Mouse (Mus musculus) hindbrain, embryonic 12.5 days (tissue): ENCODE data around the gene Syncrip. TPM values are rescaled to one million over a fixed set of nuclear protein-coding genes. Genes with fewer than 3 reads are reported as not detected.
"Not testable (repeated sequence)": the region's sequence is repeated elsewhere in the genome, so short reads cannot be mapped to it uniquely, and the experiment has no call there.

Experiments used
- ATAC-seq: fragments of 200-750 bp; cut with Nextera tagmentation; 2 replicates; pipeline ENCODE4 v1.8.0; 2017; ENCODE audit warnings: moderate TSS enrichment; ENCODE audit not compliant: low FRiP score
- H3K27ac ChIP-seq: fragments of 300-500 bp; sonication (generic); 2 replicates; pipeline ENCODE4 v1.5.1; 2016; ENCODE audit warnings: mild to moderate bottlenecking
- H3K27me3 ChIP-seq: fragments of 300-500 bp; sonication (generic); 2 replicates; pipeline ENCODE4 v1.6.1; 2016; ENCODE audit warnings: mild to moderate bottlenecking
- H3K36me3 ChIP-seq: fragments of 300-500 bp; sonication (generic); 2 replicates; pipeline ENCODE4 v1.6.1; 2016; ENCODE audit warnings: mild to moderate bottlenecking
- H3K4me1 ChIP-seq: fragments of 300-500 bp; sonication (generic); 2 replicates; pipeline ENCODE4 v1.6.1; 2016
- H3K4me2 ChIP-seq: fragments of 300-500 bp; sonication (generic); replicated peaks from 2 replicates; pipeline ENCODE4 v1.6.1; 2016; ENCODE audit warnings: mild to moderate bottlenecking
- H3K4me3 ChIP-seq: fragments of 300-500 bp; sonication (generic); 2 replicates; pipeline ENCODE4 v1.5.1; 2016; ENCODE audit warnings: mild to moderate bottlenecking
- H3K9ac ChIP-seq: fragments of 300-500 bp; sonication (generic); 2 replicates; pipeline ENCODE4 v1.6.1; 2016; ENCODE audit warnings: mild to moderate bottlenecking, moderate library complexity
- H3K9me3 ChIP-seq: fragments of 300-500 bp; sonication (generic); replicated peaks from 2 replicates; pipeline ENCODE4 v1.6.1; 2016; ENCODE audit warnings: mild to moderate bottlenecking
- WGBS: fragments of 180-500 bp; shearing (Covaris S2); methylation state at CpG from one replicate; pipeline ENCODE4 v1.1.7; 2016; 5-methylcytosine and 5-hydroxymethylcytosine counted together
- polyA plus RNA-seq: library from polyadenylated mRNA; unstranded; fragments of >200 nt; fragmentation: Nextera tagmentation; extraction: Ambion mirVana; gene quantifications from 2 replicates; pipeline ENCODE4 v1.2.1, GENCODE M21; 2016

The Syncrip gene
- polyA plus RNA-seq: 119 and 122 TPM in 2 replicates

GRCm38 (mm10) chr9:88482230-88482828 is at the start of gene Syncrip:
TSS of gene Syncrip (minus strand) at chr9:88482574.
- not testable (repeated sequence) for H3K36me3 ChIP-seq, H3K27me3 ChIP-seq, H3K9me3 ChIP-seq
- Histone ChIP-seq H3K9ac (peak within 1 kb of the TSS; percentile 99), H3K4me1 (peaks cover 12% of the 10 kb centered on the region), H3K4me2 (peak within 1 kb of the TSS; percentile 77), H3K27ac (peak within 1 kb of the TSS; percentile 100), H3K4me3 (peak within 1 kb of the TSS; percentile 100)
- WGBS: under 1% methylated on average over 39 of the region's 68 CpGs
- peak; percentile 97 for ATAC-seq

- 84% methylated on average over 5 of the region's 5 CpGs for WGBS
- Histone ChIP-seq H3K36me3 (no peaks in the 10 kb centered on the region), H3K27me3 (no peaks in the 10 kb centered on the region), H3K9me3 (no peaks in the 10 kb centered on the region), H3K4me2 (no peak overlapping the region), H3K4me3 (no peak overlapping the region), H3K9ac (no peak overlapping the region), H3K4me1 (no peaks in the 10 kb centered on the region), H3K27ac (no peak overlapping the region)
- ATAC-seq: no peak
Observed at GRCm38 (mm10) chr9:88529979-88530580, 47.7 kb upstream of the Syncrip start.

DNA sequence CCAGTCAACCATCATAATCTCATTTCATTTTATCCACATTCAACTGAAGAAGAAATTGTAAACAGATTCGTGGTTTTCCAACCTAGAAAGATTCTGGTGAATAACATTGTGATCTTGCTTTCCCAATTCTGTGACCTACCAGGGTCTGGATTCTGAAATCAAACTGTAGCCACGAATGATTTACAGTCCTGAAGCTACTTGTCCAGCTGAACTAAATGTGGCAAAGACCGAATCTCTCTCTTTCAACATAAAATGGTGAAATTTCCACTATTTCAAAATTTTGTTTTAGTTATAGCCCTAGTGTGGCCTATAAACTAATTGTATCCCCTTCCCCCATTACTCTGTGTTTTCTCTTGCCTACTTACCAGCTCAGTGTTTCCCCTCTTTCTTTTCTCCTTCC is 47.2 kb upstream of the Syncrip start:
- Histone ChIP-seq H3K4me1 (no peaks in the 10 kb centered on the region), H3K27ac (no peak overlapping the region), H3K4me3 (no peak overlapping the region), H3K36me3 (no peaks in the 10 kb centered on the region), H3K4me2 (no peak overlapping the region), H3K27me3 (no peaks in the 10 kb centered on the region), H3K9me3 (no peaks in the 10 kb centered on the region), H3K9ac (no peak overlapping the region)
- no peak for ATAC-seq
- WGBS: 88% methylated on average over 3 of the region's 3 CpGs

DNA sequence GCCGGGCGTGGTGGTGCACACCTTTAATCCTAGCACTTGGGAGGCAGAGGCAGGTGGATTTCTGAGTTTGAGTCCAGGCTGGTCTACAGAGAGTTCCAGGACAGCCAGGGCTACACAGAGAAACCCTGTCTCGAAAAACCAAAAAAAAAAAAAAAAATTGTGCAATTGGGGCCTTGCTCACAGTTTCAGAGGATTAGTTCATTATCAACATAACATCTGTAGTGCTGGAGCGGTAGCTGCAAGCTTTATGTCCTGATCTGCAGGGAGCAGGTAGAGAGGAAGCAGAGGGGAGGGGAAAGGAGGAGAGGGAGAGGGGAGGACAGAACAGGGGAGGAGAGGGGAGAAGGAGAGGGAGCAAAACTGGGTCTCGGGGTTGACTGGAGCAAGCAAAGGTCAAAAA is 46.4 kb upstream of the Syncrip start:
- Histone ChIP-seq H3K27me3 (no peaks in the 10 kb centered on the region), H3K9me3 (no peaks in the 10 kb centered on the region), H3K4me2 (no peak overlapping the region), H3K9ac (no peak overlapping the region), H3K4me3 (no peak overlapping the region), H3K36me3 (no peaks in the 10 kb centered on the region), H3K27ac (no peak overlapping the region), H3K4me1 (no peaks in the 10 kb centered on the region)
- no peak for ATAC-seq
- 76% methylated on average over 5 of the region's 5 CpGs for WGBS

DNA sequence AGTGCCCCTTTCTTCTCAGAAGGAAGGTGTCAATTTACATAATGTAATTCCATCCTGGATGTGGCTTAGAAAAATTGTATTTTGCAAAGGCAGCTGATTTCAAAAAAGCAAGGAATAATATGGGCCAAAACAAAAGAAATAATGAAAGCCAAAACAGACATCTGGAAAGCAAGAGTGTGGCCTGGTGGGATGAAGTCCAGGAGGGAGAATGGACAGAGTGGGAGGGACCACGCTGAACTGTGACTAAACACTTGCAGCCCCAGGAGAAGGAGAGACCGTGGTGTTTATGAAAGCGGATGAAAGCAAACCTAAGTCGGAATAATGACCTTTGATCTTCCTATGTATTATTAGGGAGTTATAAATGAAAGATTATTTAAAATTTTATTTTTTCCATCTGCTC is 45.6 kb upstream of the Syncrip start:
- Histone ChIP-seq H3K9ac (no peak overlapping the region), H3K4me1 (0 out of 2 replicates have a peak, but pooled peaks cover 2% of the 10 kb centered on the region), H3K4me3 (no peak overlapping the region), H3K36me3 (no peaks in the 10 kb centered on the region), H3K9me3 (no peaks in the 10 kb centered on the region), H3K4me2 (no peak overlapping the region), H3K27me3 (no peaks in the 10 kb centered on the region), H3K27ac (no peak overlapping the region)
- no peak for ATAC-seq
- WGBS: 80% methylated on average over 4 of the region's 4 CpGs

GRCm38 (mm10) chr9:88525341-88525740 is 43.0 kb upstream of the Syncrip start:
- no peaks in the 10 kb centered on the region for H3K9me3 ChIP-seq
- no peaks in the 10 kb centered on the region for H3K27me3 ChIP-seq
- no peak overlapping the region for H3K4me3 ChIP-seq
- ATAC-seq: no peak
- peaks cover 11% of the 10 kb centered on the region for H3K4me1 ChIP-seq
- H3K27ac ChIP-seq: no peak overlapping the region
- H3K36me3 ChIP-seq: peaks cover 9% of the 10 kb centered on the region
- no peak overlapping the region for H3K4me2 ChIP-seq
- 86% methylated on average over 6 of the region's 6 CpGs for WGBS
- H3K9ac ChIP-seq: no peak overlapping the region

DNA sequence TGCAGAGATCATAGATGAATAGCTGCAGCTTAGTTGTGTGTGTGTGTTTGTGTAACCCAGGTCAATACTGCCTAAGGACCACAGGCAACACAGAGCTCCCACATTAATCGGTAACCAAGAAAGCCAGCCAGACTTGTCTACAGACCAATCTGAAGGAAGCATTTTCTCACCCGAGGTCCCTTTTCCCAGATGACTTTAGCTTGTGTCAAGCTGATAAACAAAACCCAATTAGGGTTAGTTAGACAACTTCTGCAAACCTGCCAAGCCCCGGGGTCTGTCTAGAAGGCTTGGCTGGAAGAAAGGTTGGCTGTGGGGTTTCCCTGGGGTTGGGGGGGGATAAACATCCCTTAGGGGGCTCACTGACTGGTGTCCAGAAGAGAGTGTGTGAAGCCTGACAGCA is 42.4 kb upstream of the Syncrip start:
- 80% methylated on average over 3 of the region's 3 CpGs for WGBS
- peaks cover 15% of the 10 kb centered on the region for H3K4me1 ChIP-seq
- no peak overlapping the region for H3K27ac ChIP-seq
- H3K36me3 ChIP-seq: peaks cover 14% of the 10 kb centered on the region
- ATAC-seq: no peak
- no peak overlapping the region for H3K4me2 ChIP-seq
- no peak overlapping the region for H3K9ac ChIP-seq
- no peak overlapping the region for H3K4me3 ChIP-seq
- H3K9me3 ChIP-seq: no peaks in the 10 kb centered on the region
- H3K27me3 ChIP-seq: no peaks in the 10 kb centered on the region

DNA sequence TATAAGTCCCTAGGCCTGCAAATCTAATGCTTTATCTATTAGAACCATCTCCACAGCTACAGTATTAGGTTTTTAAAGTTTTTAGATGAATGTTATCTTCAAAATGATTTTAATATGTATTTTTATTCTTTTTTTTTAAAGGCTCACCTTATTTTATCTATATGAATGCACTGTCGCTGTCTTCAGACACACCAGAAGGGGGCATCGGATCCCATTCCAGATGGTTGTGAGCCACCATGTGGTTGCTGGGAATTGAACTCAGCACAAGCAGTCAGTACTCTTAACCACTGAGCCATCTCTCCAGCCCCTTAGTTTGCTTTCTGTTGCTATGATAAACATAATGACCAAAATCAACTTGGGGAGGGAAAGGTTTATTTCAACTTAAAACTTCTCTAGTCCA is 42.0 kb upstream of the Syncrip start:
- Histone ChIP-seq H3K4me1 (peaks cover 15% of the 10 kb centered on the region), H3K27me3 (no peaks in the 10 kb centered on the region), H3K36me3 (peaks cover 16% of the 10 kb centered on the region), H3K4me3 (no peak overlapping the region), H3K9ac (no peak overlapping the region), H3K27ac (no peak overlapping the region), H3K4me2 (no peak overlapping the region), H3K9me3 (no peaks in the 10 kb centered on the region)
- ATAC-seq: no peak
- 96% methylated on average over 2 of the region's 2 CpGs for WGBS

GRCm38 (mm10) chr9:88523335-88523668 is 40.9 kb upstream of the Syncrip start:
- Histone ChIP-seq H3K27ac (peak overlapping the region; percentile 85), H3K9me3 (no peaks in the 10 kb centered on the region), H3K36me3 (peaks cover 16% of the 10 kb centered on the region), H3K4me2 (peak overlapping the region; percentile 79), H3K9ac (peak overlapping the region; percentile 90), H3K27me3 (no peaks in the 10 kb centered on the region), H3K4me1 (peaks cover 15% of the 10 kb centered on the region), H3K4me3 (peak overlapping the region; percentile 76)
- 0% methylated on average over 16 of the region's 16 CpGs for WGBS
- peak; percentile 66 for ATAC-seq

GRCm38 (mm10) chr9:88522569-88523334 is 40.4 kb upstream of the Syncrip start:
- peak; percentile 90 for ATAC-seq

DNA sequence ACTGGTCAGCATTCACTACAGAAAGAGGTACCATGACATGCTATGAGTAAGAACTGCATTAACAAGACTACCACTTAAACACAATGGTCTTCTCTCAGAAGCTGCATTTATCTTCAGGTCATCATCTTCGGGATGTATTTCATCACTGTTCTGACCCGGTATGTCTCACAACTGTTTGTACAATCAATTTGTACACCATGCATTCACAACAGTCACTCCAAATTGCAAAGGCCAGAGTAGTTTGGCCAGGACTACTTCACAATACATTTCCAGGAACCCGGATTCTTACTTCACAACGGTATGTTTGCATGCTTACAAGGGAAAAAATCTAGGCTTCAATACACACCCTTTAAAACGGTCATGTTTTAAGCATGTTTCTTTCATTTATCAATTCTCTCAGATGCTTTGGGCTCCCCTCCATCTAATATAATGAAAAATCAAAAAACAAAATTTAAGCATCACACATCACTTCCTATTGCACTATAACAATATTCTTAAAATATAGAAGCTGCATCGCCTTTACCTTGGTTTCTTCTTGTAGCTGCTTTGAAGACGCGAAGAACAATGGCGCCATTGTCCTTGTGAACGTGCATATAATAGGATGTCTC is 39.7 kb upstream of the Syncrip start:
- ATAC-seq: no peak
- peaks cover 16% of the 10 kb centered on the region for H3K36me3 ChIP-seq
- H3K9ac ChIP-seq: peak overlapping the region; percentile 90
- H3K9me3 ChIP-seq: no peaks in the 10 kb centered on the region
- no peaks in the 10 kb centered on the region for H3K27me3 ChIP-seq
- H3K4me3 ChIP-seq: peak overlapping the region; percentile 76
- WGBS: under 1% methylated on average over 10 of the region's 10 CpGs
- H3K27ac ChIP-seq: peak overlapping the region; percentile 93
- peak overlapping the region; percentile 64 for H3K4me2 ChIP-seq
- H3K4me1 ChIP-seq: peaks cover 15% of the 10 kb centered on the region

More at GRCm38 (mm10) chr9:88522569-88523334, 40.4 kb upstream of the Syncrip start:
- peak overlapping the region; percentile 93 for H3K27ac ChIP-seq
- H3K4me1 ChIP-seq: peaks cover 15% of the 10 kb centered on the region
- H3K36me3 ChIP-seq: peaks cover 16% of the 10 kb centered on the region
- under 1% methylated on average over 58 of the region's 69 CpGs for WGBS
- no peaks in the 10 kb centered on the region for H3K9me3 ChIP-seq
- peak overlapping the region; percentile 90 for H3K9ac ChIP-seq
- H3K4me3 ChIP-seq: peak overlapping the region; percentile 76
- H3K27me3 ChIP-seq: no peaks in the 10 kb centered on the region
- H3K4me2 ChIP-seq: peak overlapping the region; percentile 79

- Histone ChIP-seq H3K9ac (peak overlapping the region; percentile 90), H3K4me3 (peak overlapping the region; percentile 76), H3K4me2 (peak overlapping the region; percentile 64), H3K27ac (peak overlapping the region; percentile 3; the same call in 1 of the 2 replicates), H3K27me3 (no peaks in the 10 kb centered on the region), H3K36me3 (peaks cover 16% of the 10 kb centered on the region), H3K4me1 (peaks cover 15% of the 10 kb centered on the region), H3K9me3 (no peaks in the 10 kb centered on the region)
- no peak for ATAC-seq
- WGBS: 28% methylated on average over 4 of the region's 4 CpGs
Observed at GRCm38 (mm10) chr9:88520849-88521483, 38.6 kb upstream of the Syncrip start.
